Mouse (Mus musculus) adrenal gland, postnatal 4 days (tissue): Measurements from ENCODE around the gene Dbx2. TPM values are rescaled to one million over a fixed set of nuclear protein-coding genes. Genes with fewer than 3 reads are reported as not detected.

ENCODE experiments used
- DNase-seq, 2 experiments: peaks; one replicate each; pipeline ENCODE4 v3.0.0; 2021 to 2022; ENCODE audit warnings: low spot score in 2 of 2, mixed read lengths in 2 of 2
- long read RNA-seq, 2 experiments: library from polyadenylated mRNA; stranded (forward); transcript quantifications; one replicate each; pipeline ENCODE4 v2.0.0; 2021
- total RNA-seq, 2 experiments: library from RNA; stranded (reverse); gene quantifications; 2 replicates each; pipeline ENCODE4 v1.2.3; 2021

Dbx2 gene
- under 1 TPM in 1 of 2 experiments, not detected in 1; 0.25 TPM for total RNA-seq
- long read RNA-seq, experiment 1, partial matches to known transcripts, result 0 of 2 reads
- long read RNA-seq, experiment 1, other reads (novel, unspliced or antisense), result 1 of 2 reads
- long read RNA-seq, experiment 2, result 0 reads

DNA sequence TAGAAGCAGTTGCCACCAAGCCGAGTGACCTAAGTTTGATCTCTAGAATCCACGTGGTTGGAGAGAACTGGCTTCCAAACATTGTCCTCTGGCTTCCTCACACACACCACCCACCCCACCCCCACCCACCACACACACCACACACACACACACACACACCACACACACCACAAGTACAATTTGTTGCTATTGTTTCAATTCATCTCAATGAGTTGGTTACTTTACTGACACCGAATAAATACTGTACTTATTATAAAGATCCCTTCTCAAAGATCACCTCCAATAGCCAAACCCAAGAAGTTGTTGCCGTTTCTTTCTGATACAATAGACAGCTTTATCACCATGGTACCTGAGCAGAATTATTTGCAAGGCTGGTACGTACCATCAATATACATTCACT is at the start of gene Dbx2:
Dbx2 (minus strand) TSS at position 101 of the 400 bp plus-strand sequence.
- no peak for DNase-seq

DNA sequence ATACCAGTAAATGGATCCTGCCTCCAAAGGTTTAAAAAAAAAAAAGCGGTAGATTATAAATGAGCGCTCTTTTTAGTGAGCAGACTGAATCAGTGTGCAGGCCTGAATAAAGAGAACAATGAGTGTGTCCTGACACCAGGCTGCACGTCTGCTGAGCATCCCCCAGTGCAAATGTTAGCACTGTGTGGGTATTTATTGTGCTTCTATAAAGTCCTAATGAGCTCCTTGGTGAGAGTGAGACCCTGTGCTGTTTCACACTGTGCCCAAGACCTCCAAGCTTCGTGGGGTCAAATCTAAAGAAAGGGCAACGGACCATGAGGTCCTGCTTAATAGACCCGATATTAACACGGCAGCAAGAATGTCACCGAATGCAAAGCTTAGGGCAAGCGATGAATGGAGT is 46.4 kb upstream of the Dbx2 start:
- no peak for DNase-seq

DNA sequence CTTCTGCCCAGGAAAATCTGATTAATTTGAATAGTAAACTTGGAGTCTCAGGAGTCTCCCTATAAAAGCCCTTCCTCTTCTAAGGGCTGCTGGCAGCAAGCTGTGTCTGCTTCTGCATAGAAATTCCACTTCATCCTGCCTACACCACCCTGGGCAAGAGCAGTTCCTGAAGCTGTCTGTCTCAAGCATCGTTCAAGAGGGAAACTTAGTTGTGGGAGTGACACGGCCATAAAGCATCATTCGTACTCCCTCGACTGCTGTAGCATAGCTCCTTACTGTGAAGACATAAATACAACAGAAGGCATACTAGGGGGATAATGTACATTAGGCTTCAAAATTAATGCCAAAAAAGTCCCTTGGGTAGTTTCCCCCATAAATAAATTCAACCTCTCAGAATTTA is 45.8 kb upstream of the Dbx2 start:
- DNase-seq, result no peak

DNA sequence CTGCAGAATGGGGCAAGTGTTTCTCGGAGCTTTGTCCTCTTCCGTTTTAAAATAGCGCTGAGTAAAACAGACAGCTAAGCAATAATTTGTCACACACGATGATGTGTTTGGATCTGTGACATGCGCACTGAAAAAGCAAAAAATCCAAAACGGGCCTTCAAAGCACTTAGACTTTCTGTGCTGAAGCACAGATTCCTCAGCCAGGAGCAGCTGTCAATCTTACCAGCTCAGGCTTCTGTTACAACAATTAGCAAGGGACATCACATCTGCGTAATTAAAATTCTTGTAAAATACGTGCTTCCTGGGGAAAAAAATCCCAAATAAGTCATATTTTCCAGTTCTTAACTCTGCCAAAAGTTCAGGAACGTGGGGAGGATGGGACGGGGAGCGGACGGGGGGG is 43.6 kb upstream of the Dbx2 start:
- DNase-seq, result no peak

DNA sequence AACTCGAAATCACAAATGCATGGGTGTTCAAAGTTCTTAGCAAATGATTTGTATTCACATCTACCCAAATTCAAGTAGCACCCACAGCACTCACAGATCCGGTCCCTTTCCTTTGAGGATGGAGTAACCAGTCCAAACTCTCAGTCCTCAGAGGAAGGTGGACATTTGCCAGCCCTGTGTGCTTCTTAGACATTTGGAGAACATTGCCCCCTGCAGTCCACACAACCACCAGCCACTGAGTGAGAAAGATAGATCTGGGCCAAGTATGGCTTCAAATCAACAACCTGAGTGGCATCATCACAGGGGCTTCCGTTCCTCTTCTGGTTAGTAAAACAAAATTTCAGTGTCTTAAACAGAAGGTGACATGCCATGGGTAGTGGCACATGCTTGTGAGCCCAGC is 38.0 kb upstream of the Dbx2 start:
- no peak for DNase-seq

DNA sequence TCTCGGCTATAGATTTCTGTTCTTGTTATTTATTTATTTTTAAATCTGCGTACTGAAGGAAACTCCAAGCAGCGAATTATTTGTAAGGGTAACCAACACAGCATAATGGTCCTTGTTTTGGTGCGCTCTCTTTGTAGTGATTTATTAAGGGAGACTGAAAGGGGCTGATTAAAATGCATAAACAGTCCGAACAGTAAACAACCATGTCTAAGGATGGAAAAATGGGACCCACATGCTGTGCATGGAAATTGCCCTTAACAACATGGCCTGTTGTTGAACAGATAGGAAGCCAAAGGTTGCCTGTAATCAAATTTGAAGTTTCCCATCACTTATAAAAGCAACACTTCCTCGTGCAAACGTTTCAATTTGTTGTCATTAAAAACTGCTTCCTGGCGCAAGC is 35.8 kb upstream of the Dbx2 start:
- DNase-seq, result no peak

DNA sequence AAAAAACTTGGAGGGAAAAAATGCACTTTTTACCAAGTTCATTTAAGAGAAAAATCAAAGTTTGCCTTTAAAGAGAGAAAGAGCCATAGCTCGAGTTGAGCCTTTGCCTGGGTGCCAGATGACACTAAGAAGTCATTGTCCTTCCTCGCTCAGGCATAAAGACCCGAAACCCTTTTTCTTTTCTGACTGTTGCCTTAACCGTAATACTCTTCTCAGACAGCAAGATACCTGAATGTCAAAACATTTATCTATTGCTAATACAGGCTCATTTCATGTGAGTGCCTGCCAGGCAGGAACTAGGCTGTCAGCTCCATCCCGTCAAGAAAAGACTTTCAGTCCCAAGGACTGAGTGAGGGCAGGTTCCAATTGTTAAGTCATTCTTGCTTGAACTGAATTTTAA is 35.4 kb upstream of the Dbx2 start:
- no peak for DNase-seq

DNA sequence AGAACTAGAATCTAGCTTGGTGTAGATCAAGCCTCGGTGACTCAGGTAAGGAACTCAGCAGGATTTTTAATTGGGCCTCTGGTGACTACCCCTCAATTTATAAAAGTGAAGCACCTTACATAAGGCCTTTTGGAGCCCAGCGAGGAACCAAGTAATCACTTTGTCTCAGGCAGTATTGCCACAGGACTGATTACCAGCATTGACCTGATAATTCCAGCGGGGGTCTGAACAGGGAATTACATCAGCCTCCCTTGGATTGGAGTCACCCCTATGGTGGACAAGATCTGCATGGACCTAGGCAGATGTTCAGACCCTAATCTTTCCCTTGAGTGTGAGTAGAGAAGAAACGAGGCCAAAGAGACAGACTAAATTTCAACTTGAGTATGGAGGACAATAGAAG is 26.9 kb upstream of the Dbx2 start:
- no peak for DNase-seq

DNA sequence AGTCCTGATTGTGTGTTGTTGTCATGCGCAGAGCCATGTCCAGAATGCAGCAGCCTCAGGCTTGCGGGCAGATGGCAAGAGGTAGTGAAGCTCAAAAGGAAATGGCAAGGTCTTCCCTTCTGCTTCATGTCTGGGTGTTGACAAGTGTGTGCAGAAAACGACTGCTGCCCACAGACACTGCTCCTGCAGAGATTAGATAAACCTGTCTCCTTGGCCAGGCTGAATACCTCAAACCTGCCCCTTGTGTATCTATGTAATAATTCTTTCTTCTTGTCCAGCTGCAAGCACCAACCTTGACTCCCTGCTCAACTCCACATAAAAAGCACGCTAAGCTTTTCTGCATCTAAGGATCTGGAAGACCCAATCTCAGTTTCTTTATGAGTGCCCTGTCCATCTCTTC is 19.9 kb upstream of the Dbx2 start:
- no peak for DNase-seq

DNA sequence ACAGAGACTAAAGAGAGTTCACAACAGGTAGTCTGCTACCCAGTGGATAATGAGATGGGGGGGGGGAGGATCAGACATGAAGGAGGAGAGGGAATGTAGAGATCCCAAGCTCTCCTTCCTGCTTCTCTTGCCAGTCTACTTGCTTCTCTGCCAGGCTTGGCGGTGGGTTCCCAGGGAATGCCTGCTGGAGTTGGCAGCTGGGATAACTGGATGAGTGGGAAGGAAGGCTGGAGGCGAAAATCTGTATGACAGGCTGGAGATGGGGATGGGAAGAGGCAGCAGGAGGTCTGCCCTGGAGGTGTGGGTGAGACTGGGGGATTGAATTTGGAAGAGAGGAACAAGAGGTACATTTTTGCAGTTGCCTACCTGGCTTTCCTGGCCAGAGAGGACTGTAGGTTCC is 19.4 kb upstream of the Dbx2 start:
- no peak for DNase-seq

DNA sequence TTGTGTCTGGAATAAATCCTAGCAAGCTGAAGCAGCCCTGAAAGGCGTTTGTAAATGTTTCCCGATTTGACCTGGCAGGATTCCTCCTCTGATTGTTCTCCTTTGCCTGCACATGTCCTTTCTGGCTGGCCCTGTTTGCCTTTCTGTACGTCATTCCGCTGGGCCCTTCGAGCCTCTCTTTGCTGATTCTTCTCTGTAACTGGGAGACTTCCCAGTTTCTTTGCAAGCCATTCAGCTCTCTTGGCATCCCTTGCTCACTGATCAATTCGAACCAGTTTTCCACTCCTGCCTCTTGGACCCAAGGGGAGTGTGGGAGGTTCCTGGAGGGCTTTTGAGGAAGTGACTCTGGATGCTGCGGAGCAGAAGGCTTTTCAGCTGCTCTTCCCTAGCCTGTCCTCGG is 11.4 kb upstream of the Dbx2 start:
- DNase-seq, result no peak

DNA sequence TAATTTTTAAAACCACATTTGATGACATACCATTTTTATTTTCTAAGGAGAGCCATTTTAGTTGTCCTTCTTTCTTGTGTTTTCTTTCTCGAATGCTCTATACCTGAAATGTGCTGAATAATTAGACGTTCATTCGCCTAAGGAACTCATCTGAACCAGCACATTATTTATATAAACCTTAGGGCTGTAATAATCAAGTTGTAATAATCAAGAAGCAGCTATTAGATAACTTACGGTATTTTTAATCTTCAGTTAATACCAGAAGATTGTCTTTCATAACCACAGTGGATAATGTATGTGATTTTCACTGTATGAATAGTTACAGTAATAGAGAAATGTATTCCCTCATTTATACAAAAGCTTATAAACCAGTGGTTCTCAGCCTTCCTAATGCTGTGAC is 9.2 kb upstream of the Dbx2 start:
- no peak for DNase-seq

DNA sequence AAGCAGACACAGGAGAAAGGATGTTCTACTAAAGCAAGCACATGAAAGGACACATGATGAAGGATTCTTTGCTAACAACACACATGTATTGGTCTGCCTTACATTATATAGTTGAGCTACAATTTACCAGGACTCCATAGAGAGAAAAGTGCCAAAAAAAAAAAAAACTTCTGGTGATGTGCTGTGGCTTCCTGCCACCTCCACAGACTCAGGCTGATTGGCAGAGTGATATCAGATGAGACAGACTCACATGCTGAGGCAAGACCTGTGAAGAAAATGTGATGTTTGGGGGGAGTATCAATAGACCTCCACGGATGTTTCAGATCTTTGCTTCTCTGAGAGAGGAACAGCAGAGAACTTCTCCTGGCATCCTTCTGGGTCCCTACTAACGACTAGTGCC is 6.0 kb upstream of the Dbx2 start:
- no peak for DNase-seq

DNA sequence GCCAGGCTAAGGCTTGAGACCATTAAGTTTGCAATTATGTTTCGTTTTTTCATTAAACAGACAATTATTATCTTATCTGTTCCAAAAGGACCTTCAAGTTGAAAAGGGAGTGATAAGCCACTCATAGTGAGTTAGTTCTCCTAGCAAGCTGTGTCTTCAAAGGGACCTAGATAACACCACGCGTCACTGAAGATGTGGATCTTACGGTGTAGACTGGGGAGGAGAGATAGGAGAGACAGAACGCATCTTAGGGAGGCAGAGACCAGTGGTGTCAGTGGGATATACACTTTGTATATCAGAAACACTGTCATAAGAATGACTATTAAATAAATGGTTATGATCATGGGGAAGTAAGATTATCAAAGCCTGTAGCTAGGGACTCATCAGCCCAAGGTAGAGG is 4.6 kb upstream of the Dbx2 start:
- DNase-seq, result no peak

DNA sequence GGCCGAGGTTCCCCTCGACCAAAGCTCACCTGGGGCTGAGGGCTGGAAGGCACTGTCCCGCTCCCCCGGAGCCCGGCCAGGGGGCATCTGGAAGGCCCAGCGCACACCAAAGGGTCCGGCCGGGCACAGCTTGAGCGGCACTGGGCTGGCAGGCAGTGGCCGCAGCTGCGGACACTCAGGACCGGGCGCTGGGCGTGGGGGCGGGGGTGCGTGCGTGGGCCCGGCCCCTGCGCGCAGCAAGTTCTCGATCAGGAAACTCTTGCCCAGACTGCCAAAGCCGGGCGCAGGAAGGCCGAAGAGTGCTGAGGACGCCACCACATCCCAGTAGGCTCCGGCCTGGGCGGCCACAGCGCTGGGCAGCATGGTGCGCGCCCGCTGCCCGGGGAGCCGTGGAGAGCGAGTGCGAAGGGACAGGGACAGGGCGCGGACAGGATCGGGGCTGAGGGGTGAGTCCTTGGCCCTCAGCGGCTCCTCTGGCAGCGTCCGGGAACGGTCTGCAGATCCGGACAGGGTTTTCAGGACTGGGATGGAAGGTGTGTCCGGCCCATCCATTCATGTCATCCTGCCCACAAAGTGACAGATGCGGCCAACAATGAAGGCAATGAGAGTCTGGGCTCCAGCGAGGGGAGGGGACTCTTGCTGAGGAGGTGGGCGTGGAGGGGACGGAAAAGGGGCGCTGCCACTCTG is 1.4 kb downstream of the Dbx2 start:
- no peak for DNase-seq

DNA sequence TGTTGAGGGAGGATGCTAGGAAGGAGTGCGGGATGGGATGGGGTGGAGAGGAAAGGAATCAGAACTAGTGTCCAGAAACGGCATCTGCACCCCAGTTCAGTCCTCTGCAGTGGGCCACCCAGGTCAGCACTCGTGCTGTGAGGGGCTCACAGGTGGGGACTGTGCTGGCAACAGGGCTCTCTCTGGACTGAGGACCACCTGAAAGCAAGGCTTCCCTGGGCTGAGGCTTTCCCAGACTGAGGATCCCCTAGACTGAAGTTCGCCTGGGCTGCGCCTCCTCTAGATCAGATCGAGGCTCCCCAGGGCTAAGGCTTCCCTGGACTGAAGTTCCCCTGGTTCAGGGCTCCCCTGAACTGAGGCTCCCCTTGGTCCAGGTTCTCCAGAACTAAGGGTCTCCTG is 1.9 kb downstream of the Dbx2 start:
- DNase-seq, result no peak

DNA sequence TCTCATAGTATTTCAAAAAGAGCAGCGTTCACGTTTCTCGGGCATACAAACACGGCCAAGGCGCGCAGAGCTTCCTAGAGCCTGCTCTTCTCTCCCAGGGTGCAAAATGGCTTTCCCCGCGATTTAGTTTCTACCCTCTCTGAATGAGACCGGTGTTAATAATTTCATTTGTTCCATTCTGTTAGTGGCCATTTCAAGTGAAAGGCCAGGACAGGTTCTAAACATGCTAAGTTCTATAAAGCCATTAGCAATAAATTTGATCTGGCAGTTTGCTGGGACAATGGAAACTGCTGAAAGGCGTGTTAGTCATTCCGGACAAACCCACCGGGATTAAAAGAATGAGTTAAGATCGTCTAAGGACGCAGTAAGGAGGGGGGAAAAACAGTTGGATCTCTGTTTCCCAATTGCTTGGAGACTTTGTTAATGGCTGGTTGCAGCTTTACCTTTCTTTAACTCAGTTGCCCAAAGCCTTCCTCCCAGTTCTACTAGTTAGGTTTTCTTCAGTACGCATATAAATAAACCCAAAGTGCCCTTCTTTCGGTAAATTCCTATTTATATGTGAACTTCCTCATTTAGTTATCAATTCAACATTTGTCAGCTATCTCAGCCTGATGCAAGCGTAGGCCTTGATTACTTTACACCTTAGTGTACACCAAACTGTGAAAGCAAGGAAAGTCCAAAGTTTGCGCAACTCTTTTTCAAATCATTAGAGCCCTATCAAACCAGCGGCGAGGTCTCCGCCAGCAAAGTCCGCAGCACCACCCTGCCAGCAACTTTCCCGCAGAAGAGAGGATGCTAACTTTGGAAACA is 2.7 kb downstream of the Dbx2 start:
- DNase-seq, result no peak

DNA sequence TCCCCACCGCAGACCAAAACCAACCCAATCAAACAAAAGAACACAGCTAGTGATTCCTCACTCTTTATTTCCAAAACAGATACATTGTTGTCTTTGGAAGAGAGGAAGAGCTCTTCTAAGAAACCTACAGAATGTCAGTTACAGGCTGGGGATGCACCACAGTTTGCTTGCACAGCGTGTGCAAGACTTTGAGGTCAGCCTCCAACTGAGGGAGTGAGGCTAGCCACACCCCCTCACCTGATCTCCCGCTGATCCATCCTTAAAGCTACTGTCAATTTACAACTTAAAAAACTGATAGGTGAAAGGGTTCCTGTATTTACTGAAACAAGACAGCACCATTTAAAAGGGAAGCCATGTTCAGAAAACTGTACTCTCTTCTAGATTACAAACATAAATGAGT is 3.9 kb downstream of the Dbx2 start:
- no peak for DNase-seq

DNA sequence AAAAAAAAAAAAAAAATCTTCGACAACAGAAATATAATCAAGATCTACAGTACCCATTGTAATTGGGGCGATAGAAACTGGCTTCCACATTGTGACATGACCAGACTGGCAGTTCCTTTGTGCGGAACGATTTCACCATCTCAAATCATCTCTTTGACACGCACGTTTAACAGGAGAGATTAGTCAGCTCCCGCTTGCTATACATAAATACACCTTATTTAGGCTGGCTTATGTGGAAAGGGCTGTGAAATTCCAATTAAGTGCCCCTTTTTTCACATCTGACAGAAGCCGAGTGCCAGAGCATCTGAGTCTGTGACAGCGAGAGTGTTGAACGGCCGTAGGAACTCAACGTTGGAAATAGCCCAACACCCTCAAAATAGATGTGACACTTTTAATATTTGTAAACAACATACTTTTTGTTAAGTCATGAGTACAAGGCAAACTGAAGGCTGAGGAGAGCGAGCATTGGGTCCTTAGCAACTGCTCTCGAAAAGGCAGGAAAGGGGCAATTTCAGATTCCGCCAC is 12.2 kb downstream of the Dbx2 start:
- no peak for DNase-seq

DNA sequence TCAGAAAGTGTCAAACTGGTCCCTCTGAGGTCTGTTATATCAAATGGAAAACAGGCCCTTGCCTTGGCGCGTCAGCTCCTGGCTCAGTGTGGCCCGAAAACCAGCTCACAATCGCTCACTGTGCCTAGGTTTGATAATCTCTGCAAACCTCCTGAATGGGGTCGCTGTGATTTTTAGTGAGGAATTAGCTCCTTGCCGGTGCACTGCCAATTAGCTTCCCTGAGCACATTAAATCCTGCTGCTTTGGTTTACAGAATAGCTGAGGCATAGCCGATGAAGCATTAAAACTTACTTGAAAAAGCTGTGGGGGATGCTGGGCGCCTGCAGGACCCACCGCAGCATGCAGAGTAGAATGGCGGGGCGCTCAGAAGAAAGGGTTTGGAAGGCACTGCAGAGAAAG is 15.4 kb downstream of the Dbx2 start:
- no peak for DNase-seq

DNA sequence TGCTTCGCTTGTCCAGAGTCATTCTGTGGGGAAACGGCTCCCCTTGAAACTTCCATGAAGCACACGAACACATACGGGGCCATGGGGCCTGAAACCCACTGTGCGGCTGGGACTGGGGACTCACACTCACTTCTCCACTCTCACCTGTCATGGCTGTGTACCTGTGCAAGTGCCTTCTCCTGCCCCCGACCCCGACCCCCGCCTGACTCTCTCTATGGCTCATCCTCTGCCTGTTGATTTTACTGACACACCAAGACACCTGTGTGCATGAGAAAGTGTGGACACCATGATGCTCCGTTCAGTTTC is 16.0 kb downstream of the Dbx2 start:
- no peak for DNase-seq

DNA sequence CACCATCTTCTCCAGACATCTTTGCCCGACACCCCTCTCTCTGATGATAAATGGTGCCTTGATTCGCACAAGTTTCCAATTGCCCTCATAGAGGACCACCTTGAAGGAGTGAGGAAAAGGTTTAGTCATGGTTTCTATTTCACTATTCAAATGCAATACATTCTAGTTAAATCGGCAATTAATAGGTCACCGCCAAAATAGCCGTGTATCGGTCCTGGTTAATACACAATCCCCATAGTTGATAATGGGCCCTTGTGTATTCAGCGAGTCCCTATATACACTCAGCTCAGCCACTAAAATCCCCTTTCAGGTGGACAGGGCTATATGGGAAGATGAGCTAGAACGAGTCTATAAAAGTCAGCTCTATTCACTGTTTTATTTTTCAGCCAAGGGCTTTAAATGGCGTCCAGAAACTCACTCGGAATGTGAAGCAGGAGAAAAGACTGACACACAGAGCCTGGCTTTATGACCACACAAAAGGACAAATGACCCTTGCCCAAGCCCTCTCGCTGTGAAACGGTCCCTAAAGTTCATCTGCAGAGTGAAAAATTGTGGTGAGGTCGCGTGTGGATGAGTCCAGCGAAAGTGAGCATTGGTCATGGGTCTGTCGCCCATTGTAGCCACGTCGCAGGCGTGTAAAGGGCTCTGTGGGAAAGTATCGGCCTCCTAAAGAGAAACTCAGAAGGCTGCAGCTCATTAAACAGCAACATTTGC is 16.5 kb downstream of the Dbx2 start:
- no peak for DNase-seq
